In genomic region chr2:69086505-69087260, GRCm38 (mm10) we compare ENCODE assay signal across 12 mouse cellular contexts. TPM values are rescaled to one million over a fixed set of nuclear protein-coding genes. Genes with fewer than 3 reads are reported as not detected.
DNase-seq lines count a peak whose midpoint lies in the region; ATAC-seq lines count a peak whose summit lies in the region.
"Had no signal": no experiment of that assay in that cellular context is flagged by ENCODE, and none has a peak within 500 bp of the region (broad histone marks: within the 10 kb centered on the region; RNA-seq: fewer than 3 reads in every experiment).

No protein-coding gene starts in this region.

- no peak overlapping the region for H3K9ac ChIP-seq in forebrain, embryonic 16.5 days (replicated peaks; ENCODE audit: low read depth, low read length)
- no peak overlapping the region for H3K9ac ChIP-seq in midbrain, embryonic 13.5 days (replicated peaks)
- H3K9ac ChIP-seq: lung, embryonic 15.5 days had no signal

- H3K36me3 ChIP-seq in forebrain, embryonic 16.5 days (ENCODE audit: control insufficient read depth, insufficient read depth) = no peaks in the 10 kb centered on the region
- H3K36me3 ChIP-seq in midbrain, embryonic 13.5 days = no peaks in the 10 kb centered on the region
- H3K36me3 ChIP-seq: limb, embryonic 10.5 days; lung, embryonic 15.5 days had no signal

- H3K4me3 ChIP-seq in forebrain, embryonic 16.5 days (replicated peaks; ENCODE audit: low read length) = no peak overlapping the region
- no peak overlapping the region for H3K4me3 ChIP-seq in midbrain, embryonic 13.5 days (replicated peaks)
- H3K4me3 ChIP-seq: limb, embryonic 10.5 days; lung, embryonic 15.5 days had no signal

- WGBS in forebrain, embryonic 16.5 days = 21% methylated on average over 8 of the region's 8 CpGs
- WGBS in midbrain, embryonic 13.5 days = 21% methylated on average over 8 of the region's 8 CpGs

- H3K4me1 ChIP-seq in forebrain, embryonic 16.5 days (replicated peaks; ENCODE audit: control insufficient read depth, insufficient read depth, low read length) = peaks cover 19% of the 10 kb centered on the region
- peaks cover 27% of the 10 kb centered on the region for H3K4me1 ChIP-seq in midbrain, embryonic 13.5 days (replicated peaks)
- H3K4me1 ChIP-seq: lung, embryonic 15.5 days had no signal

- ATAC-seq in forebrain, embryonic 16.5 days = peak; percentile 75
- peak; percentile 84 for ATAC-seq in midbrain, embryonic 13.5 days
- ATAC-seq: activated CD4-positive, CD25-positive, alpha-beta regulatory T cell, adult 4 months had no signal

- no peaks in the 10 kb centered on the region for H3K9me3 ChIP-seq in forebrain, embryonic 16.5 days (ENCODE audit: control insufficient read depth, low read length)
- no peaks in the 10 kb centered on the region for H3K9me3 ChIP-seq in midbrain, embryonic 13.5 days
- H3K9me3 ChIP-seq: limb, embryonic 10.5 days; lung, embryonic 15.5 days had no signal

- DNase-seq in Muller cell, postnatal 12 days (ENCODE audit: inconsistent ontology term) = peak; percentile 71
- DNase-seq in embryo, embryonic 10.5 days (ENCODE audit: low spot score) = peak; percentile 40
- no peak for DNase-seq in kidney, adult 11 months
- no peak for DNase-seq in layer of hippocampus, postnatal 25 days (ENCODE audit: extremely low spot score in 1 of 2, low spot score in 1 of 2)
- no peak for DNase-seq in spleen, postnatal 4 days (ENCODE audit: low spot score in 2 of 2)
- no peak for DNase-seq in right cerebral cortex, adult 2 months (ENCODE audit: low spot score in 2 of 2)
- DNase-seq: right cerebral cortex, postnatal 14 days had no signal

- no peak overlapping the region for H3K4me2 ChIP-seq in forebrain, embryonic 16.5 days (ENCODE audit: low read length)
- H3K4me2 ChIP-seq in midbrain, embryonic 13.5 days (replicated peaks) = no peak overlapping the region
- H3K4me2 ChIP-seq: lung, embryonic 15.5 days had no signal

- peak overlapping the region; percentile 68 for H3K27ac ChIP-seq in forebrain, embryonic 16.5 days (ENCODE audit: low read length)
- H3K27ac ChIP-seq in midbrain, embryonic 13.5 days = peak overlapping the region; percentile 22
- H3K27ac ChIP-seq: limb, embryonic 10.5 days; lung, embryonic 15.5 days had no signal

- H3K27me3 ChIP-seq in forebrain, embryonic 16.5 days (replicated peaks; ENCODE audit: control insufficient read depth, insufficient read depth, low read length) = no peaks in the 10 kb centered on the region
- no peaks in the 10 kb centered on the region for H3K27me3 ChIP-seq in midbrain, embryonic 13.5 days
- H3K27me3 ChIP-seq: lung, embryonic 15.5 days had no signal

RNA-seq across cellular contexts. Expression of gene Nostrin, which starts 48.9 kb away (rescaled TPM):
- polyA plus RNA-seq in forebrain, embryonic 16.5 days (2015; fragmentation: Nextera tagmentation; extraction: Ambion mirVana) = 2.0 and 2.2 TPM in 2 replicates
- 0.50 and 1.2 TPM in 2 replicates for polyA plus RNA-seq in midbrain, embryonic 13.5 days (2015; fragmentation: Nextera tagmentation; extraction: Ambion mirVana)
- 1 to 10 TPM; 3.3 to 4.2 TPM for total RNA-seq in layer of hippocampus, postnatal 25 days (2021)

Comparison
In these comparisons a context has a peak if more than half of its experiments do, and no peak if none do; other contexts are left out.
1. DNase-seq: peak in Muller cell, postnatal 12 days (single experiment) and embryo, embryonic 10.5 days (single experiment); none in kidney, adult 11 months (single experiment), layer of hippocampus, postnatal 25 days (0 of 2), spleen, postnatal 4 days (0 of 2) and right cerebral cortex, adult 2 months (0 of 2).